Mouse (Mus musculus) telencephalon, adult 2 months (tissue): ENCODE data around the gene Usp6nl.

Experiments used
- DNase-seq: peaks from one replicate; pipeline ENCODE4 v3.0.0-alpha.2; 2011; ENCODE audit warnings: low read depth, low spot score

Usp6nl gene

GRCm38 (mm10) chr2:6412645-6413044, 90.2 kb downstream of the Usp6nl start:
- no peak for DNase-seq

DNA sequence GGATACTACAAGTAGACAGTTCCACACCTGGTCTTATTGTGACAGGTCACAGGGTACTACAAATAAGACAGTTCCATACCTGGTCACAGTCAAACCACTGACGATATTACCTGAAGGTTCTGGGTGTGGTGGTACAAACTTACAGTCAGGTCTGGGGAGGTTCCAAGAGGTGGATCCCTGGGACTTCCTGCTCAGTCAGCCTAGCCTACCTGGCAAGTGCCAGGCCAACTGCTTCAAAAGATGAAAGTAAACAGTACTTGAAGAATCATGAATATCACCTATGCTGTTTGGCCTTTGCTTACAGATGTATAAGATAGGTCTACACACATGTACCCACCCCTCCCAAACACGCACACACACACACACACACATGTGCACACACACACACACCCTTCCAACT, 91.3 kb downstream of the Usp6nl start:
- DNase-seq, result no peak

DNA sequence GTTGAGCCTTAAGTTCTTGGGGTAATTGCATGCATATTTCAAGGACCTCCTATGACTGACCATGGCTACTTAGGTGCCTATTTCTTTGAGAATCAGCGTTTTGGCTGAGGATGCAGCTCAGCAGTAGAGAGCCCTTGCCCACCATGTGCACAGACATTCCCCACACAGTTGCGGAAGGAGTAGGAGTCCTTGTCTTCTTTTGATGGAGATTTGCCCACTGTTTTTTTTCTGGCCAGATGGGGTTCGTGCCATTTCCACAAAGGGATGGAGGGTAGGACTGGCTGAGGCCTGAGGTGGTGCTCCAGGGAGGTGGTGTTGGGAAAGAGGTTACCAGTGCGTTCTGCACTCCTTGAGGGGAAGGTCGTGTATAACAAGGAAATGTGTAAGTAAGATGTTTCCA, 91.9 kb downstream of the Usp6nl start:
- DNase-seq, result no peak

DNA sequence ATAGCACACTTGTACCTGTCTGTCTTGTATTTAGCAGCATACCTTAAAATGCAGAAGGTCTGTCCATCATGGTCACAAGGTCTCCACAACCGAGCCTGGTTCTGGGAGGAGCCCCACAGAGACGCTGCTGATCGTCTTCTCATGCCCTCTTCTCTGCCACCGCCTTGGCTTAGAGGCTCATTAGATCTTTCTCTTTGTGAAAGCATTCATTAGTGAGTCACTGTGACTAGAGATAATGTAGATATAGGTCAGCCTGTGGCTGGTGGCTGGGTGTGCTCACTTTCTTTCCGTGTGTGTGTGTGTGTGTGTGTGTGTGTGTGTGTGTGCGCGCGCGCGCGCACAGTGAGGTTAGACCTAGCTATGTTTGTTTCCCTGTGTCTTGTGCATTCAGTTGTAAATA, 94.7 kb downstream of the Usp6nl start:
- no peak for DNase-seq

- no peak for DNase-seq
These were observed 101.4 kb downstream of the Usp6nl start for GRCm38 (mm10) chr2:6423661-6424550.

DNA sequence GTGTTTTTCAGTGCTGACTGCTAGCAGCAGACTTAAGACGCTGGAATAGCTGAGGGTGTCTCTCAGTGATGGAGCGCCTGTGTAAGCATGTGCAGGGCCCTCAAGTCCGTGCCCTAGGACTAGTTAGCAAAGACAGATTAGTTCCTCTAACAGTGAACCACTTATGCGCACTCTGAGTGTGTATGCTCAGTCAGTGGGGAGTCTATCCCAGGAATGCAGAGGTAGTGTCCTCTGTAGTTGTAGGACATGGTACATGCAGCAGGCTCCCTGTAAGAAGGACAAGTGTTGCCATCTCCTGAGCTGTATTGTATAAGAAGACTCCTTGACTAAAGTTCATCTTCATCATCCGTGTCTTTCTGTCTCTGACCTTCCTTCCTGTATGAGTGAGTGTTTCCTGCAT, 102.4 kb downstream of the Usp6nl start:
- no peak for DNase-seq

GRCm38 (mm10) chr2:6436085-6436950, 113.9 kb downstream of the Usp6nl start:
- peak; percentile 34 for DNase-seq

- DNase-seq, result no peak
These were observed 119.2 kb downstream of the Usp6nl start for GRCm38 (mm10) chr2:6441688-6442087.

- no peak for DNase-seq
These were observed 119.8 kb downstream of the Usp6nl start for GRCm38 (mm10) chr2:6442302-6442701.

DNA sequence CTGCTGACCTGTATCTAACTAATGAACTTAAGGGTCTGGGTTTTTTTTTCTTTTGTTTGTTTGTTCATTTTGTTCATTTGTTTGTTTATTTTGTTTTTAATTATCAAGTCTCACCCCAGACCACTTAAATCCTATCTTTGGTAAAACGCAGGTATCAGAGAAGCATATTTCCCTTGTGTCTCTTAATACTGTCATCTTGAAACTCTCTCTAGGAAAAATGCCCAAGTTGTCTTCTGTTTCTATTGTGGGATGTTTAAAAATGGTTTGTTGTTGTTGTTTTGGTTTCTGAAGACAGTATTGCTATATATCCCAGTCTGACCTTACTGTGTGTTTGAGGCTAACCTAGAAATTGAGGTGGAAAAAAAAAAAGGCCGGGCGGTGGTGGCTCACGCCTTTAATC, 121.5 kb downstream of the Usp6nl start:
- no peak for DNase-seq

DNA sequence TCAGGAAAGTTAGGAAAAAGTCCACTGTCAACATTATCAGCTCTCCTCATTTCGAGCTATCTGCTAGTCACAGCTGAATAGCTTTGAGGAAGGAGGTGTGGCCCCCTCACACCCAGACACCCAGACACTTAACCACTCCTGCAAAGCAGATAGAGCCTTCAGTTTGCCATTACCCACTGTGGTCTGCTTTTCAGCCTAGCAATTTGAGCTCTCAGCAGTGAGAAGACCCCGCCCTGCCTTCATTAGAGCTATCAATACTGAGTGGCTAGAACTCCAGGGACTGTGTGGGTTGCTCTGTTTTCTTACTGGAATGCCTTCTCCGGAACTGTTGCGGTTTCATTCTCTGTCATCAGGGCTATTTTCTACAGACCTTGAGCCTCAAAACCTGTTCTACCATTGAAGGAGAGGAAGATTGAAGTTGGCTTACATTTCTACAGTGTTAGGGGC, 122.3 kb downstream of the Usp6nl start:
- DNase-seq, result no peak

DNA sequence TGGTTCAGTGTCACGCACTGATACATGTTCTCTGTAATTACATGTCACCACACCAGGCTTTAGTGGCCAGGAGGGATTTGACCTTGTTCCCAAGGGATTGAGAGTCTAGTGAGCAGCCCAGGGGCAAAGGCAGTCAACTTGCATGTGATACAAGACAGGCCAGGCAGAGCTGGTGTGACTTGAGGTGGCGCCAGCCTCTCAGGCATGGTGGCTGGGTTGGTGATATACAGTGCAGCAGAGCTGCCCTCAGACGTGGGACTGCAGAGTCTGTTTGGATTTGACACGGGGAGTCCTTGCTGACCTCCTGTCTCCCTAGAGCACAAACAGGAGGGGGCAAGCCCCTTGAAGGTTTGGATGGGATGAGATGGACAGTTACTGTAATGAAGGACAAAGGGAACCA, 123.4 kb downstream of the Usp6nl start:
- DNase-seq, result no peak

GRCm38 (mm10) chr2:6448880-6449279, 126.4 kb downstream of the Usp6nl start:
- DNase-seq, result no peak

- no peak for DNase-seq
These were observed 127.2 kb downstream of the Usp6nl start for GRCm38 (mm10) chr2:6449656-6450055.

DNA sequence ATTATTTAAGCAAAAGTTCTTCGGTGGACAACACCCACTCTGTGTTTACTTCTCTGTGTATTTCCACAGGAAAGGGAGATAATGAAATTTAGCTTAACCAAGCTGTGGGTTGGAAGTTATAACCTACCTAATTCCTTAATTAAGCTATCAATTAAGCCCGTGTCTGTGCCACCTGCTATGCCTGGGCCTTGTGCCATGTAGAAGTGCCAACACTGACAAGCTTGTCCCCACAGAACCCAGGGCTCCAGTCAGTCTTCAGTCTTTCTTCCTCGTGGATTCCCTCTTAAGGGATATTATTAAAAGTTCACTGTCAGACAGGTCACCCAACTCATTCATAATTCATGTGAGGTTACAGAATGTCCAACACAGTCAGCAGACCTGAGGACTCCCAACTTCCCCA, 128.1 kb downstream of the Usp6nl start:
- DNase-seq, result no peak

DNA sequence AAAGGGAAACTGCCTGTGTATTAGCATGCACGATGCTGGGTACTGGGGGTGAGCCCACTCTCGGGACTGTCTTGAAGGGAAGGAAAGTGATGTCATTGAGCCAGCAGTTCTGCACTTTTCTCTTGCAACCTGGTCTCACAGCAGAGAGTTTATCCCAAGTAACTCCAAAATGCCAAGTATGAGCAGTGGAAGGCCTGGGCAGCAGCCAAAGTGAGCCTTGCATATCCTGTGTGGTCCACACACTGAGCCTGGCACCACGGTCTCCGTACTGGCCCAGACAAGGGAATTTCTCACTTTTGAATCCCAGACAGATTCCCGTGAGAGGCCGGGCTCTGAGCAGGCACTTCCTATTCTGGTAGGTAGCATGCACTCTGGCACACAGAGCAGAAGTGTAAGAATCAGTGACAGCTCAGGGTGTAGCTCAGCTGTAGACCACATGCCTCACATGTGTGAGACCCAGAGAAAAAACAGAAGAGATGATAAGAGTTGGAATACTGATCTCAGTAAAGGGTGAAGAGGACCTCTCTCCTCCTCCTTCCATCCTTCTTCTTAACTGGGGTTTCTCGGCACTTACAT, 132.6 kb downstream of the Usp6nl start:
- DNase-seq, result no peak

- DNase-seq, result no peak
These were observed 137.0 kb downstream of the Usp6nl start for GRCm38 (mm10) chr2:6459282-6460047.

DNA sequence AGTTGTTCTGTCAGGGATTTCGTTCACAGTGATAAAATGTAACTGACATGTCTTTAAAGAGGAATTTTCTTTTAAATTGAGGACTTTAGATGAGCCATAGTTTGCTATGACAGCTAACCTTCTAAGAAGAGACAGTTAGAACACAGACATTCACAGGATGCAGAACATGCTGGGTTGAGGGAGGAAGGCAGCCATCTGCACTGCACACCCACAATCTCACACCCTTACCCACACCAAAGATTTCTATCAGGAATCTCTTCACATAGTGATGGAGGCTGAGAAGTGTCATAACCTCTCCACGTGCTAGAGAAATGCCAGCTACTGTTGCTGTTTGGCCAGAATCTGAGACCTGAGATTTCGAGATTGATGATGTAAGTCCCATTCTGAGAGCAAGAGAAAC, 139.8 kb downstream of the Usp6nl start:
- DNase-seq, result peak; percentile 42

DNA sequence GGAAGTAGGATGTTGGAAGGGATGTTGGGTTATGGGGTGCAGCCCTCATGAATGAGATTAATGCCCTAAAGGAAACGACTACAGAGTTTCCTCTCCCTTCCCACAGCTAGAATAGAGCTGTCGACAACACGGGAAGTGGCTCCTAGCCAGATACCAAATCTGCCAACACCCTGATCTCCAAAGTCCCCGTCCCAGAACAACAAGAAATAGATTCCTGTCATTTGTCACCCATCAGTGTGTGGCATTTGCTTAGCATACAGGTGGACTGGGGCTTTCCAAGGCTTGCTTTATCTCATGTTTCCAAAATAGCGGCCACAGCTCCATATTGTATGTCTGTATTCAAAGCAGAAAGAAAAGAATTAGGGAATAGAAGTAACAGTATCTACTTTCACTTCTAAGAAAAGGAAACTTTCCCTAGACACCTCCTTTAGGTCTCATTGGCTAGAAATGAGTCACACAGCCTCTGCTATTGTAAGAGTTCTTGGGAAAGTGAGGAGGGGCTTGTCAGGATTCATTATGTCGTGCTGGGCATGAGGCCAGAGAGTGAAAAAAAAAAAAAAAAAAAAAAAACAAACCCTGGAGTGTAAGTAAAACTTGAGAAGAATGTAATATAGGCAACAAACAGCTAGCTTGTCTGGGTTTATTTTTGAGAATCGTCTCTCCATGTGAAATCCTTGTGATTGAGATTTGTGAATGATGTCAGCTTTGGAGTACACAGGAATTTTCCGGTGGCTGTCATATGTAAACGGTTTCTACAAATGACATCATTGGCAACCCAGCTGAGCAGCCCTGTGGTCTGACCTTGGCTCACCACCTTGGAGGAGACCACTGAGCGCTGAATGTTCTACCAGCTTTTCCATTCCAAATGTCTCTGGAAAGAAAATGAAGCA, 141.6 kb downstream of the Usp6nl start:
- DNase-seq, result no peak

- no peak for DNase-seq
These were observed 143.9 kb downstream of the Usp6nl start for GRCm38 (mm10) chr2:6466396-6466795.
